Mouse (Mus musculus): Measurements from ENCODE around the gene Odf3l2.
A peak's percentile ranks its signal among the peaks of the same experiment; 100 is the strongest.

Odf3l2 gene

GRCm38 (mm10) chr10:79626156-79626555, 19.4 kb downstream of the Odf3l2 start:
- DNase-seq (ENCODE audit: low spot score), result no peak

GRCm38 (mm10) chr10:79625398-79625797, 20.1 kb downstream of the Odf3l2 start:
- no peak for DNase-seq (ENCODE audit: low spot score)

GRCm38 (mm10) chr10:79623950-79624349, 21.6 kb downstream of the Odf3l2 start:
- no peak for DNase-seq (ENCODE audit: low spot score)

GRCm38 (mm10) chr10:79616376-79616775, 29.2 kb downstream of the Odf3l2 start:
- DNase-seq (ENCODE audit: low spot score), result no peak

GRCm38 (mm10) chr10:79615860-79616259, 29.7 kb downstream of the Odf3l2 start:
- DNase-seq (ENCODE audit: low spot score), result no peak

- no peak for DNase-seq (ENCODE audit: low spot score)
Measured at GRCm38 (mm10) chr10:79614305-79614643, 31.3 kb downstream of the Odf3l2 start.

- peak; percentile 50 for DNase-seq (ENCODE audit: low spot score)
Measured at GRCm38 (mm10) chr10:79613578-79614304, 31.8 kb downstream of the Odf3l2 start, which contains the start of gene C2cd4c. Gene C2cd4c, minus strand, starts transcription at chr10:79614025.

- DNase-seq (ENCODE audit: low spot score), result no peak
Measured at GRCm38 (mm10) chr10:79612192-79613135, 33.1 kb downstream of the Odf3l2 start.

- DNase-seq (ENCODE audit: low spot score), result no peak
Measured at GRCm38 (mm10) chr10:79611296-79611695, 34.2 kb downstream of the Odf3l2 start.

GRCm38 (mm10) chr10:79609276-79609675, 36.3 kb downstream of the Odf3l2 start:
- no peak for DNase-seq (ENCODE audit: low spot score)

- no peak for DNase-seq (ENCODE audit: low spot score)
Measured at GRCm38 (mm10) chr10:79607892-79608291, 37.6 kb downstream of the Odf3l2 start.

- DNase-seq (ENCODE audit: low spot score), result no peak
Measured at GRCm38 (mm10) chr10:79606537-79606936, 39.0 kb downstream of the Odf3l2 start.

- no peak for DNase-seq (ENCODE audit: low spot score)
Measured at GRCm38 (mm10) chr10:79597936-79598230, 47.7 kb downstream of the Odf3l2 start.

GRCm38 (mm10) chr10:79597051-79597935, 48.2 kb downstream of the Odf3l2 start:
- DNase-seq (ENCODE audit: low spot score), result no peak

GRCm38 (mm10) chr10:79595590-79595929, 50.0 kb downstream of the Odf3l2 start:
- DNase-seq (ENCODE audit: low spot score), result no peak

GRCm38 (mm10) chr10:79594872-79595589, 50.5 kb downstream of the Odf3l2 start:
- peak; percentile 54 for DNase-seq (ENCODE audit: low spot score)

- no peak for DNase-seq (ENCODE audit: low spot score)
Measured at GRCm38 (mm10) chr10:79594111-79594510, 51.4 kb downstream of the Odf3l2 start.

GRCm38 (mm10) chr10:79590702-79591101, 54.8 kb downstream of the Odf3l2 start:
- no peak for DNase-seq (ENCODE audit: low spot score)
